Mouse (Mus musculus) brain, adult 2 months (tissue): ENCODE measurements at regions not wholly inside any gene's neighbourhood (a gene's known extent, or its start where the extent isn't known, plus 50 kb on each side); places are given as distances from the start of the nearest gene placed in this dataset.

Experiments
- DNase-seq: peaks from one replicate; pipeline ENCODE4 v3.0.0; 2011; ENCODE audit warnings: low read depth, low spot score

DNA sequence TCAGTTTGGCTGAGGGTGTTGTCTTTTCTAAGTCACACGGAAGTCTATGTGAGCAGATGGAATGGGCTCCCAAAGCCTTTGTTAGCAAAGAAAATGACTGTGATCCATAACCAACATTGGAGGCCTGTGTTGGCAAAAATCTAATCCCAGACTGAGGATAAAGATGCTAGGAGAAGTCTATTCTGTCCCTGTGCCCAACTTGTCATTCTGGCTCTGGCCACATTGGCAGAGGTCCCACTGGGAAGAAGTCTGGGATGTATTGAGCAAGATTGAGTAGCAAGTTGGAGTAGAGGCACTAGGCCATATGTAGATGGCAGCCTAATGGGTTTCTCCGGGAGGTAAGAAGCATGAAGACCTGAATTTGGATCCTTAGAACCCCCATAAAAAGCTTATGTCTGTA lies 54.1 kb downstream of the Nog start:
- no peak for DNase-seq

DNA sequence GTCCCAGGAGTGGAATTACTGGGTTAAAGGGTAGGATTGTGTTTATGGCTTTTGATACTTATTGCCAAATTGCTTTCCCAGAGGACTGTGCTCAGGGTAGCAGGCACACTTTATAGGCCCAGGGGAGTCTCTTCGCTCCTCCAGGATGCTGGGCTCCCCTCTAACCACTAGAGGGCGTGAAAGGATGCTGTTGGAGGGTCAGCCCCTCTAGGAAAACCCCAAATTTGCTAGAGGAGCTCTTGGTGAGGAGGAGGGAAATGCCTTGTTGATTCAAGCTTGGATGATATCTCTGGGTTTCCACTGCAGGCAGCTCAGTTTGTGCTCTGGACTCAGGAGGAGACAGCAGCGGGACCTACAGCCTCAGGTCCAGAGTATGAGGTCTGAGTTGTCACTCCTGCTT lies 58.8 kb downstream of the Nog start:
- DNase-seq, result peak; percentile 33

DNA sequence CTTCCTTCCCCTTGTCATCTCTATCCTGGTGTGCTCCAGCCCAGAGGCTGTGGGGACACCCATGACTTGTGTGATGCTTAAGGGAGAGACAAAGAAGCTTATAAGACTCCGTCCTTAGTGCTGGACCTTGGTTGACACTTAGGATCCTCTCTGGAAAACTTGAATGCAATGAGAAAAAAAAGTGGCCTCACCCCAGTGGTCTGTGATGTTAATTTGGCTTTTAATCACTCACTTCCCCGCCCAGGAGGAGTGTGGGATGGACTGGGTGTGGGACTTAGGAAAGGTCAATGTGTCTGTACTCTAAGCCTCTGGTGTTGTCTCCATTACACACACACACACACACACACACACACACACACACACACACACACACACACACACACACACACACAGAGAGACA lies 60.0 kb downstream of the Nog start:
- no peak for DNase-seq

DNA sequence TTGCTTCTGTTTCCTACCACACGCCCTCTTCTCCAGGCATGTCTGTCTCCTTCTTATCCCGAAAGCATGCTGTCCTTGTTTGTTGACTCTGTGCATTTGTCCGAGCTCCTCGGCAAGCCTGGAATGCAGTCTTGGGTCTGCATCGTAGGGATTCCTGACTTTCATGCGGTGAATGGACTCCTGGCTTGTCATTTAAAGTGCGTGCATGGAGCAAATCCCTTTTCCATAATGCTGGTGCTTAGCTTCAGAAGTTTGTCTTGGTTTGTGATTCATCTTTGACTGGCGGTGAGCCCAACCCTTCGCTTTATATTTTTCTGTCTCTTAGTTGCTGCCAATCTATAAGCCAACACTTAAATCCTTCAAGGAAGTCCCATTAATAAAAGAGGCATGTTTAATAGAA lies 62.2 kb downstream of the Nog start:
- peak; percentile 12 for DNase-seq

DNA sequence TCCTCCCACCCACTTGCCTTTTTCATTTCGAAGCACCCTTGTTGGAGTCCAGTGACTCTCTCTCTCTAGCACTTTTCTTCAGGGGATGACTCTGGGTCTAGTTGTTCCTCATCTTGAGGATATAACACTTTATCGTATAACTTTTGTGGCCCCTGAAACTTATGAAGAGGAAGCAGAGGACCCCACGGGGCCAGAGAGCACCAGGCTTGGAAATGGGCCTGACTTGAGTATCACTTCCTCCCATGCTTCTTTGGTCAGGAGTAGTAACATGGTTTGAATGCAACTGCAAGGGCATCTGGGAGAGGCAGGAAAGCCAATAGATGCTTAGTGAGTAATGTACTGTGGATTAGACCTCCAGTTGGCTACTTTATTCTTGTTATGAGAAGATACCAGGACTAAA lies 65.2 kb downstream of the Nog start:
- no peak for DNase-seq

DNA sequence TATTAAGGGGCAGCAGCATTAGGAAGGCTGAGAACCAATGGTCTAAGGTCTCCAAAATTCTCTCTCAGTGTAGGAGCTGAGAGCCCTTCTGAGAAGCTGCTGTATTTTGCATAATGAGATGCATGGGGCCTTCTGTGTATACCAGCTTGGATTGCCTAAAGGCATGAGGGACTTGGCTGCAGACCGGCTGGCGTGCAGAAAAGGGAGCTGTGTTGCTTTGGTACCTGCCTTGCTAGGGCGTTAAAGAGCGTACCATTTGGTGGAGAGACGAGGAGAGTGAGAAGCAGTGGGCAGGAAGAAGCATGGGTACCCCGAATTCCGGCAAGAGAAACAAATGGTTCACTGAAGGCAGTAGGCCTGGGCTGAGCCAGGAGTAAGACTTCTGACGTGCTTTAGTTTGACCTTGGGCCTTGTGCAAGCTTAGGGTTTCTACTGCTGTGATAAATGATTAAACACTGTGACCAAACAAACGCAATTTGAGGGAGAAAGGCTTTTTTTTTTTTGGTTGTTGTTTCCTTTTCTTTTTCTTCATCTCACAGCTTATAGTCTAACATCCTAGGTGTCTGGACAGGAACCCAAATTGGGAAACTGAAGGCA lies 69.2 kb downstream of the Nog start:
- peak; percentile 7 for DNase-seq

DNA sequence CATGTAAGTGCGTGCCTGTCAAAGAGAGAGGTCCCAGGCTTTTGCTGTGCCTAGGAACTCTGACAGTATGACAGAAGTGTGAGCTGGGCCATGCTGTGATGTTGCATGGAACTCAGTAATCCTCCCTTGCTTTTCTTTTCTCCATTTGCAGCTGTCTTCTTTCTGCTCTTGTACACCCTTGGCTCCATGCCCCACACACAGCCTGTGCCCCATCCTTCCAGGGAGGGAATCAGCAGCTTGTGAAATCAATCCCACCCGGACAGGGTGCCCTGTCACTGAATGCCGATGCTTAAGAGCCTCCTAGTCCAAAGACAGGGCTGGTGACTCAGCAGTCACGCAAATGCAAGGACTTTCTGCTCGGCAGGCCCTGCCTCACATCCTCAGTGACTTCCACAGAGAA lies 72.4 kb downstream of the Nog start:
- DNase-seq, result no peak

DNA sequence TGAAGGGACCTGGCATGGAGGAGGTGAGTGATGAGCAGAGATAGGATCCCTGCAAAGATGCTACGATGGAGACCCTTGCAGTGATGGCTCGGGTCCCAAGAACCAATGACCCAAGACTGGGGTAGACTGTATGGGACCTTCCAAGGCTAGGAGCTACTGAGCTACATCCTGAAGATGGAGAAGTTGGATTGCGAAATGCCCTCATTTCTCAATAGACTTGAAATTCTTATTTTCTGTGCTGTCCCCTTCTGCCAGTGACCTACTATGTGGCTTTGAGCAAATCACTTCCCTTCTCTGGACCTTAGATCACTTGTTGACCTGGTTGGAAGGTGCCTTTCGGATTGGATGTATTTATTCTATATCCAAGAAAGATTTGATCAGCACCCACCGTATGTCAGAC lies 88.9 kb downstream of the Nog start:
- DNase-seq, result no peak

DNA sequence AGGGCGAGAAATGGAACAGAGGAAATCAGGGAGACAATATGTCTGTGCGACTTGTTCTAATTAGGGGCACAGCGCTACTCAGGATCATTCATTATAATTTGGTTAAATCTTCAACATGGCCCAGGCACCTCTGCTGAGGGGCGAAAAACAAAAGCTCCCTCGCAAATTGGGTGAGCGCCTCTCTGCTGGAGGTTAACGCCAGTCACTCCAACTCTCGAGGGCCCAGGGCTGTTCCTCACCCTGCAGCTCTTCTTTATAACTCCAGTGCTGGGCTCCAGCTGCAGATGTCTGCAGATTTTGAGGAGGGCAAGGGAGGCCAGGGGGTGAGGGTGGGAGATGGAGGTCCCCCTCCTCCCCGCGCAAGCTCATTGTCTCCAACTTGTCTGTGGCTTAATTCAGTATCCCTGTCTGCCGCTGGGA lies 92.6 kb downstream of the Nog start:
- DNase-seq, result no peak

DNA sequence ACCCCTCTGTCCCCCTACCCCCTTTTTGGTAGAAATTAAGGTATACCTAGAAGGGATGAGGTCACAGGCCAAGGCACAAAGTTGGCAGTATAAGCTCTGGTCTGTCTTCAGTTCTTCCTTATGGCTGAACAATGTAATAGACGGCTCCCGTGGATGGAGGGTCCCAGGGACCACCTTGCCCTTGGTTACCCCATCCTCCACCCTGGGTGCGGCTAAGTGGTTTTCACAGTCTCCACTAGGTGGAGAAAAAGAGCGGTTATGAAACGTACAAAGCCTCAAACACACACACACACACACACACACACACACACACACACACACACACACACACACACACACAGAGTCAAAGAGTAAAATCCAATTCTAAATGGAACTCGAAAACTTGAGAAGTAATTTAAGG lies 93.1 kb downstream of the Nog start:
- peak; percentile 15 for DNase-seq

DNA sequence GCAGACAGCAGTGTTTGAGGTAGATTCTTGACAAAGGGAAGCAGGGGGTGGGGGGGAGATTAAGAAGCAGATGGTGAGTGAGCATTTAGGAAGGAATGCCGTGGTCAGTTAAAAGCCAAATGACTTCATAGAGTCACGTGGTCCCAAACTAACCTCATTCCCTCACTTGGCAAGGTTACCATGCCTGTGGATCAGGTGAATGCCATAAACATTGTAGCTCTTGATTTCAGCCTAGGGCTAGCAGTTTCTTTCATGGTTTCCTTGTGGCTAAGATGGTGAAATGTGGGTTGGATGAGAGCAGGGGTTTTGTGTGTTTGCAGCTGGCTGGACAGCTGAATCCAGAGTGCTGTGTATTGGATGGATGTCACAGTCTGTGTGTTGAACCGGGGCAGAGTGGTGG lies 95.3 kb downstream of the Nog start:
- DNase-seq, result no peak

DNA sequence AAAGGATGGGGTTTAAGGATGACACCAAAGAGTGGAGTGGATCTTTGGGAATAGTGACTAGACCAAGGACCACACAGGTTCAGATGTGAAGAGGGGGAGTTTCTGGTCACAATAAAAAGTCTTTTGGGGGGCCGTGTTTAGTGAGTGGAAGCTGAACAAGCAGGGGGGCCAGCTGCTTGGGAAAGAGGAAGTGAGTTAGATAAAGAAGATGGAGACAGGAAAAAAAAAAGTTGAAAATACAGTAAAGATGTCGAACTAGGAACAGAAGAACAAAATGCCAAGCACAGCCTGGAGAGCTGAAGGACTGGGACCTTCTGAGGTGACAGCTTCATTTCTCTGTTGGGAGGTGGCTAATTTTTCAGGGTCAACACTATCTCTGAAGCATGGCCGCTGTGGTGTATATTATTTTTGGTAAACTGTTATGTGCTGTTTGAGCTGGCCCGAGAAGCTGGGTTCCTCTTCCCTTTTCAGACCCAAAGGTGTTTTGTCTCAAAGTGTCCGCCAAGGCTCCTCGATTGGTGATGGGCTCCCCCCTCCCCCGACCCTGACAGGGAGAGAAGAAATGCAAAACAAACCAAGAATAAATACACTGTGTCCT lies 97.1 kb downstream of the Nog start:
- DNase-seq, result no peak

DNA sequence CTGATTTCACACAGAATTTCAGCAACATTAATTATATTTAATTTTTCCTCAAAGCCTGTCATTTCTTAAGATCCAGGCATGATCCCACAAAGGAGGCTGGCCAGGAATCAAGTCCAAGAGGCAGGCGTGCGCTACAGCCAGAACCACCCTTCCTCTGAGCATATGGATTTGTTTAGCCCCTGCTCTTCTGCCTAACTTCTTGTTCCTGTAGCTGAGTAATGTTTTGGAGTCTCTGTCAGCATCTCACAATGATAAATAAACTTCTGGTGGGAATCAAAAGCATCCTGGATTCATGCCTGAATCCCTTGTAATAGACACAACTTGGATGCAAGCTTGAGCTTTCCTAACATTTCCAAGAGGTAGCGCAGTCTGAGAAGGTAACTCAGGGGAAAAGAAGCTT lies 101.7 kb downstream of the Nog start:
- no peak for DNase-seq

DNA sequence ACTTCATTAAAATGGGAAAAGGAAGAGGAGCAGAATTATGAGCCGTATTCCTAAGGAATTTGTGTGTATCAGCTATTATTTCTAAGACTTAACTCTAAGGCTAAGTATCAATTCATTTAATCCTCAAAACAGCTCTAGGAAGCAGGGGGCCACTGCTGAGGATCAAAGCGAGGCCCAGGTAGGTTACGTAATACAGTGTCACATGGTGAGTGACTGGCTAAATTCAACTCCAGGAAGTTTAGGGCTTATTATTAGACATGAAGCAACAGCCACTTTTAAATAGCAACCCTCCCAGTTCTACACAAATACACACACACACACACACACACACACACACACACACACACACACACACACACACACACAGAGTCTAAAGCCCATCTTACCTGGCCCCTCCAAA lies 109.3 kb downstream of the Nog start:
- peak; percentile 18 for DNase-seq

DNA sequence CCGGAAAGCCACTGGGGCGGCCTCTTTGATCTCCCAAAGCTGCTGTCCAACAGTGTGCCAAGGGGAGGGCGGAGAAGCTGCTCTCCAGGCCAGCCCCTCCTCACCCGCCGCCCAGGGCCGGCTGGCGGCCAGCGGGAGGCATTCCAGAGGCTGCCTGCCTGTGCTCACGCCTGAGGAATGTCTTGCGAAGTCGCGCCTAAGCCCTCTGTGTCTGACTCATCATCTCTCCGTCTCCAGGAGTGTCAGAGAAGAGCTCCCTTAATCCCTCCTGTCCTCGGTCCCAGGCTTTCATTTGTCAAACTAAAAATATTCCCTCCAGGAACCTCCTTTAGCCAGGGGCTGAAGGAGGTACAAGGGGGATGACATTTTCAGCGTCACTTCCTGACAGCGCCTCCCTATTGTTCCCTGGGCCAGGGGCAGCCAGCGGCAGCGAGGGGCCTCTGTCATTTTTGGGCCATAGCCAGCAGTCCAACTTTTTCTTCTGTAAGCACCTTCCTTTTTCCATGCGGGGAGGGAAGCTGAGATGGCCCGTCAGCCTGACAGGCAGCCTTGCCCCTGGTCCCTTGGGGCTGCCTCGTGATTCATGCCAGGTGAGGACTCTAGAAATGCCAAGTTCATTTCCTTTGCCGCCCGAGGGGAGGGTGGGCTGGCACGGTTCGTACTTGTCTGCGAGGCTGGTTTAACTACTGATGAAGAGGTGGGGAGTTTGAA lies 113.4 kb downstream of the Gm525 start:
- DNase-seq, result peak; percentile 79

DNA sequence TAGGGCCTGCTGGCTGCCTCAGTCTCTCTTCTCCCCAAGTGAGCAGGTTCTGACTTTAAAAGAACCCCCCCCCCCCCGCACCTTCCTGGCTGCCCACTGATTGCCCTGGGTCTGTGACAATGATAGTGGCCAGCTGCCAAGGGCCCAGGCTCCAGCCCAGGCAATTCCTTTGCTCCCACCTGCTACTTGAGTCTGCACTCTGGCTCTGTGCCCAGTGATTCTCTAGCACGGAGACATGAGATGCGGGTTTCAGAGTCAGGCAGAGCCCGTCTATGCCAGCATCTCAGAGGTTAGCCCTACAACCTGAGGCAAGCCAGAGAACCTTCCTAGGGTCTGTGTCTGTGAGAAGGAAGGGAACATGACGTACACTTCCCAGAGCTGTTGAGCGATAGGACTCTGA lies 112.2 kb downstream of the Gm525 start:
- peak; percentile 84 for DNase-seq

DNA sequence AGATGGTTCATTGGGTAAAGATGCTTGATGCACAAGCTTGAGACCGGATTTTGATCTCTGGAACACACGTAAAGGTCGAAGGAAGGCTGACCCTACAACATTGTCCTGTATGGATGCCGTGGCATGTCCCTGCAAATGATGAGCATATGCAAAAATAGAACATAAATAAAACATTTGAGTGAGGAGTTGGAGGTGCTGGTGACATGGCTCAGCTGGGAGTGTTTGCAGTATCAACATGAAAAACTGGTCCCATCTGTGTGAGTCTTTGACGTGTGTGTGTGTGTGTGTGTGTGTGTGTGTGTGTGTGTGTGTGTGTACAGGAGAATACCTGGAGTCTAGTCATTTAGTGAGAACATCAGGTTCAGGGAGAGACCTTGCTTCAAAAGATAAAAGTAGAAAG lies 107.8 kb downstream of the Gm525 start:
- DNase-seq, result no peak

DNA sequence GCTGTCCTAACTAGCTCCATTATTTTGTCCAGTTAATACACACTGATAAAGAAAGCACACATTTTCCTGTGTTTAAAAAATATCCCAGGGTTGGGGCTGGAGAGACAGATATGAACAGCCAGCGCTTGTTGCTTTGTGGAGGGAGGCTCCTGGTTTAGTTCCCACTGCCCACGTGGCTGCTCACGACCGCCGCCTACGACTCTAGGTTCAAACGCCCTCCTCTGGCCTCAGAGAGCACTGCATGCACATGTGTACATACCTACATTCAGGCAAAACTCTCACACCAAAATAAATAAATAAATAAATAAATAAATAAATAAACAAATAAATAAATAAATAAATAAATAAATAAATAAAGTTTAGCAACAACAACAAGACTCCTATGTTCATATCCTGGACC lies 104.8 kb downstream of the Gm525 start:
- no peak for DNase-seq

DNA sequence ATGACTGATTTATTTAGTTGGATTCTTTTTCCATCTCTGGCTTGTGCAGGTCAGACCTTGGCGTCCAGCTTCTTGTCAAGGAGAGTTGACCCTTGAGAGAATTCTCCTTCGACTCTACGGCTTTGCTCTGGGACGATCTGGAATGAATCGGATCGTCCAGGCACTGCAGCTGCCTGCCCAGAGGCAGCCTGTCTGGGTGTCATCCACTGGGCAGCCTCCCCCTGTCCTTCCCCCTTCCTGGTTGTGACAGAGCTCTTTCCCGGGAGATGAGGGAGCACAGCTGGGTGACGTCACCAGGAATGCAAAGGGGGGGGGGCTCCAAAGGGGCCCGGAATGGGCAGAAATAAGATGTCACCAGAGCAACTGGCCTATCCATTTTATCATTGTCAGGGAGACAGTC lies 101.9 kb downstream of the Gm525 start:
- no peak for DNase-seq

DNA sequence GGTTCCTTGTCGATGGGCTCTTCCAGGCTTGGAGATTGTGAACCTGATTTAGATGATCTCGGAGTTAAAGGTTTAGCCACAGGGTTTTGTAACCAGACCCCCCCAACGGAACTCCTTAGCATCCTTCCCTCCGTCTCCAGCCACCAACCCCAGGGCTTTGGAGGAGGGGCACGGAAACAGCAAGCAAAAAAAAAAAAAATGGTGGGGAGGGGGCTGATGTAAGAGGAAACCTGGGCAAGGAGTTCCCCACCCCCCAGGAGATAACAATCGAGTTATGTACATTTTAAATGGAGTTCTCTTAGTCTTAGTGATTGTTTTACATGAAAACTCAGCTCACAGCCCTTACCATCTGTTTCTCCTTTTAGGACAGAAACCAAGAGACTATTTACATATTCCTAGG lies 101.3 kb downstream of the Gm525 start:
- no peak for DNase-seq

DNA sequence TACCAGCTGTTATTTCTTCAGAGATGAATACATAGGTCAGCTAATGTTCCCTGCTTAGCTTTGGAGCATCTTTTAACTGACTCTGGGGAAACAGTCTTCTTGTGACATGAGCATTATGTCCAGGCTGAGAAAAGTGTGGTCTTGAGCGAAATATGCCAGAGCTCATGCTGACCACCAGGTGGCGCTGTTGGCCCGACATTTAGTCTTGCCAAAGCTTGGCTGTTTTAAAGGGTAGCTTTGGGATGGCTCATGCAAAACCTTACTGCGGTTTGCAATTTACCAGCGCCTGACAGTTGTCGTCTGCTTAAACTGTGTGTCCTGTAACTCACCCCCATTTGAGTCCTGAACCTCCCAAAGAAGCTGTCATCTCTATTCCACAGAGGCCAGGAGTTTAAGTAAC lies 91.6 kb downstream of the Gm525 start:
- DNase-seq, result peak; percentile 91

DNA sequence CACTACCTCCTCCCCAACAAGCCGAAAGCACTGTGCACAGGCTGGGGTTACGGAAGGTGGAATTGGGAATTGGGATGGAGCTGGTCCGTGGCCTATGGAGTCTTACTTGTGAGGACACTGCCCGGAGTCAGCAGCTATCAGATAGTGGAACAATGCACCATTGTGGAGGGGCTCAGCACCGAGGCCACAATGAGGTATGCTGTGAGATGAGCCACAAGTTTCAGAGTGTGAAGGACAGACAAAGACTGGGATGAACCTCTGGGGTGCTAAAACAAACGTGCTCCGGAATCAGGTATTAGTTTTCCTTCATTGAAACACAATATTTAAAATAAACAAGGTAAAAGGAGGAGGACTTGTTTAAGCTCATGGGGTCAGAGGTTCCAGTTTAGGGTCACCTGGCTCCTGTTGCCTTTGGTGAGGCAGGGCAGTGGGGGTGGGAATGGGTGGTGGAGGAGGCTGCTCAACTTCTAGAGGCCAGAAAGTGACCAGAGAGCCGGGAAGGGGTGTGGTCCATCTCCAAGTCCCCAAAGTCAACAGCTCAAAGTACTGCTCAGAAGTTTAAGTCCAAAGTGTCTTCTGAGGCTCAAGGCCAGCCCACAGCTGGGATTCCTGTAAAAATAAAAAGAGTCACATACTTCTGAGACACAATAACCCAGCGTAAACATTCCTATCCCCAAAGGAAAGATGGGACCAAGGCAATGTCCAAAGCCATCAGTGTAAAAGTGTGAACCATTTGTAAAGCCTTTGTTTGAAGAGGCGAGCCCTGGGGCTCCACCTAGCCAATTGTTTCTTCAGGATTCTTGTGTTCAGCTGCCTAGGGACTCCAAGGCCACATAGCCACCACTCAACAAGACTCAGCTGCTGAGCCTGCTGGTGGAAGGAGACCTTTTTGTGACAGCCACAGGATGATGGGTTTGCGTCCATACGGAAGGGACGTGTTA lies 80.1 kb downstream of the Gm525 start:
- no peak for DNase-seq
